Mouse (Mus musculus) brown adipose tissue, adult 24 weeks (tissue): ENCODE measurements around the gene Nemf. TPM values are rescaled to one million over a fixed set of nuclear protein-coding genes. Genes with fewer than 3 reads are reported as not detected.
A peak's percentile ranks its signal among the peaks of the same experiment; 100 is the strongest.
"Not testable (repeated sequence)": the region's sequence is repeated elsewhere in the genome, so short reads cannot be mapped to it uniquely, and the experiment has no call there.

Experiments
- H3K27ac ChIP-seq: fragments of 200-500 bp; replicated peaks from 2 replicates; pipeline ENCODE4 v1.5.1; 2012; ENCODE audit warnings: low read depth, mild to moderate bottlenecking, low read length
- H3K4me1 ChIP-seq: fragments of 200-500 bp; 2 replicates; pipeline ENCODE4 v1.6.1; 2012; ENCODE audit warnings: low read length, mixed read lengths; ENCODE audit not compliant: control insufficient read depth, insufficient read depth, insufficient read length
- H3K4me3 ChIP-seq: fragments of 200-500 bp; 2 replicates; pipeline ENCODE4 v1.5.1; 2012; ENCODE audit warnings: low read depth, mild to moderate bottlenecking, low read length, moderate library complexity; ENCODE audit not compliant: insufficient read depth
- polyA plus RNA-seq: library from polyadenylated mRNA; stranded (reverse); fragments of >200 nt; gene quantifications from 2 replicates; pipeline ENCODE4 v1.2.4, GENCODE M21; 2012; ENCODE audit not compliant: missing spikeins, insufficient read depth, insufficient read length

The Nemf gene
- 16.5 and 33.9 TPM in 2 replicates for polyA plus RNA-seq

DNA sequence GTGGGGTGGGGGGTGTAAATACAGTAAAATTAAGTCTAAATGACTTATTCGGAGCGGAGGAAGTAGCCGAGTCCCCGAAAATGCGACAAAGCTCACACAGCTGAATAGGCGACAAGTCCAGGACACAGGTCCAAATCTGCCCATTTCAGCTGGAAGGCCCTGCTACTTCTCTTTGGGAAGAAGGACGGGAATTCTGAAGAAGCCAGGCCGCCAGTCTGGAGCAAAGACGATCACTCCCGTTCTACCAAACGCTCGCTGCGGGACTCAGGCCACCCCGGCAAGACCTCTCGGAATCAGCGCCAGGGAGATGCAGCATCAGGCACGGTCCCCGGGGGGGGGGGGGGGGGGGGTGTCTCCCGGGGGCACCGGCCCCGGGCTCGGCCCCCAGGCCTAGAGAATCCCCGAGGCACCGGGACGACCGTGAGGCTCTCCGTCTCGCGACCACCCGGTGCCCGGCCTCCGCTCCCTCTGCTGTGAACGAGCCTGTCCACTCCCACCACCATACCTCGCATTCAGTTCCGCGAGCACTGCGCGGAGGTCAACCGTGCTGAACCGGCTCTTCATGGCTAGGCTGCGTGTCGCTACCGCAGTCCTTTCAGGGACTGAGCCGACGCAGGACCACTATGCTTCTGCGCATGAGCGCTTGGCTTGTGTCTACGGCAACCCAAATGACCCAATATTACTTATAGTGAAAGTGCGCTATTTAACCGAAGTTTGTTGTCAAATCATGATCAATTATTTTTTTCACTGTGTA, at the start of gene Nemf:
Nemf (minus strand) TSS at position 620 of the 754 bp plus-strand sequence.
- peak within 1 kb of the TSS; percentile 76 for H3K4me3 ChIP-seq

GRCm38 (mm10) chr12:69402594-69403167, 45.7 kb upstream of the Nemf start:
- Histone ChIP-seq H3K4me1 (no peaks in the 10 kb centered on the region), H3K27ac (no peak overlapping the region), H3K4me3 (no peak overlapping the region)

More for the DNA sequence above, at the start of gene Nemf:
- H3K4me1 ChIP-seq = no peaks in the 10 kb centered on the region
- peak within 1 kb of the TSS; percentile 79 for H3K27ac ChIP-seq

GRCm38 (mm10) chr12:69402100-69402499, 45.1 kb upstream of the Nemf start:
- H3K4me3 ChIP-seq = no peak overlapping the region
- H3K4me1 ChIP-seq = no peaks in the 10 kb centered on the region
- no peak overlapping the region for H3K27ac ChIP-seq

GRCm38 (mm10) chr12:69400871-69401286, 43.9 kb upstream of the Nemf start:
- Histone ChIP-seq H3K4me3 (no peak overlapping the region), H3K4me1 (no peaks in the 10 kb centered on the region), H3K27ac (no peak overlapping the region)

DNA sequence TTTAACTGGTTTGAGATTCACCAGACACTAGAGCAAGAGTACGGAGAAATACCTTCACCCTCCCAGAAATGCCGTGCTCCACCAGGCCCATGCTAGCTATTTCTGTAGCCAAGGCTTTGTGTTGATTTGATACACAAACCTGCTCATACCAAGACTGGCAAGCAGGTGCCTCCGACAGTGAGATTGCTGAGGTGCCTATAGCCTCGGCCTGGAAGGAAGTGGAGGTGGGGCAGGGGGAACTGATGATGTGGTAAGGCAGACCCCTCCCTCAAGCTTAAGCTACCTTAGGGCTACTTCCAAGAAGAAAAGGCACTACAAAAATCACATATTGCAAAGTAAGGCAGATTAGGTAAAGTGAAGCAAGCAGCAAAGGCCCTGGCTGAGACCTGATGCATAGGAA, 43.4 kb upstream of the Nemf start:
- Histone ChIP-seq H3K27ac (no peak overlapping the region), H3K4me1 (no peaks in the 10 kb centered on the region), H3K4me3 (no peak overlapping the region)

DNA sequence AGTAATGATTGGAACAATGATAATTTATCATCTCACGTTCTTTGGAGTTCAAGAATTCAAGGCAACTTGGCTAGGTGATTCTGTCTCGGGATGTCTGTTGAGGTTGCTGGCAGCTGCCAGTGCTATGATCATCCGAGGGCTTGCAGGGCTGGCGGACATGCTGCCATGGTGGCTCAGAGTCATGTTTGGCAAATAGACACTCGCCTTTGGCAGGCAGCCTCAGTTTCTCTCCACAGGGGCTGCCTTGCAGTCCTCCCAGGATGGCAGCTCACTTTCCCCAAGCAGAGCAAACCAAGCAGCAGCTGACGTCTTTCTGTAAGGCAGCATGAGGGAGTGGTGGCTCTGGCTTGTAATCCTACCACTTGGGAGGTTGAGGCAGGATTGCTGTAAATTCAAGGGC, 37.5 kb upstream of the Nemf start:
- Histone ChIP-seq H3K4me1 (peaks cover 6% of the 10 kb centered on the region; the same call in 1 of the 2 replicates), H3K4me3 (no peak overlapping the region), H3K27ac (no peak overlapping the region)

DNA sequence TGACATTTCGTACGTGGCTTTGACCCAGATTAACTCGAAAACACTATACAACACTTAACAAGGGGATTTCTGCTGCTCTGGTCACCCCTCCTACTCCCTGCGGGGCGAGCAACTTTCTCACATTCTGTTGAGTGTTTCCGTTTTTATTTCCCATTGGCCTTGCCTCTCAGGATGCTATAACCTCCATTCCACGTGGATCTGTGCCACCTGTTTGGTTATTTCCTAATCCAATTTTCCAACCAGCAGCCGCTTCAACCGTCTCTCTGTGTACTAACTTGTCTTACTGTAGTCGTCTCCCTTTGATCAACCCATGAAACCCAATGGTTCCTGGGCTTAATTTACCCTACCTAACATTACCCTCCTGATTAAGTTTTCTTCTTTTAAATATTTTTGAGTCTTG, 36.1 kb upstream of the Nemf start:
- peaks cover 6% of the 10 kb centered on the region; the same call in 1 of the 2 replicates for H3K4me1 ChIP-seq
- H3K4me3 ChIP-seq = no peak overlapping the region
- no peak overlapping the region for H3K27ac ChIP-seq

DNA sequence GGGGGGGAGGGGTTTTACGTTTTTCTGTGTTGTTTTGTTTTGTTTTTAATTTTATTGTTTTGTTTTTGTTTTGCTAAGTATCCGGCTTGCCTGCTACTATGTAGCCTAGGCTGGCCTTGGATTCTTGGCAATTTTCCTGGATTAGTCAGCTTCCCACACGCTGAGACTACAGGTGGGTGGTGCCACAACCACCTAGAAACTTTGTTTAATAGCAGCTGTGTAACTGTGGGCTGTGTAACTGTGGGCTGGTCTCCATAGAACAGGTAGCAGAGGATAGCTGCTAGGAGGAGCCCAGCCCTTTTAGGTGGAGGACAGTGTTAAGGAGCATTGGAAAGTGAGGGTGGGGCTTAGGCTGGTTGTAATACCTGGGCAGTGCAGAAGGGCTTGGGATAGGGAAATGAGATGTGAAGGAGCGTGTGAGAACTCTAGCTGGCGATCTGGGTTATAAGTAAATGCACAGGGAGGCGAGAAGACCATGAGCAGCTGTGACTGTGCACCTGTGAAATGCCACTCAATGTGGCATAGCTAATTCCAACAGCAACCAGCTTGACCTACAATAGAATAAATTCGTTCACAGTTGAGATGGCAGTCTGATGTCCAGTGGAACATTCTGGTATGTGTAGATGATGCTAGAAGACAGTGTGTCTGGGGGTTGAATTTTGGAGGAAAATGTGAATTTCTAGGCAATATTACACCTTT, 33.2 kb upstream of the Nemf start:
- peaks cover 6% of the 10 kb centered on the region; the same call in 1 of the 2 replicates for H3K4me1 ChIP-seq

GRCm38 (mm10) chr12:69389273-69389938, 32.4 kb upstream of the Nemf start:
- Histone ChIP-seq H3K4me3 (no peak overlapping the region), H3K4me1 (peaks cover 3% of the 10 kb centered on the region; the same call in 1 of the 2 replicates), H3K27ac (no peak overlapping the region)

More for the DNA sequence above, 33.2 kb upstream of the Nemf start:
- Histone ChIP-seq H3K4me3 (no peak overlapping the region), H3K27ac (no peak overlapping the region)

DNA sequence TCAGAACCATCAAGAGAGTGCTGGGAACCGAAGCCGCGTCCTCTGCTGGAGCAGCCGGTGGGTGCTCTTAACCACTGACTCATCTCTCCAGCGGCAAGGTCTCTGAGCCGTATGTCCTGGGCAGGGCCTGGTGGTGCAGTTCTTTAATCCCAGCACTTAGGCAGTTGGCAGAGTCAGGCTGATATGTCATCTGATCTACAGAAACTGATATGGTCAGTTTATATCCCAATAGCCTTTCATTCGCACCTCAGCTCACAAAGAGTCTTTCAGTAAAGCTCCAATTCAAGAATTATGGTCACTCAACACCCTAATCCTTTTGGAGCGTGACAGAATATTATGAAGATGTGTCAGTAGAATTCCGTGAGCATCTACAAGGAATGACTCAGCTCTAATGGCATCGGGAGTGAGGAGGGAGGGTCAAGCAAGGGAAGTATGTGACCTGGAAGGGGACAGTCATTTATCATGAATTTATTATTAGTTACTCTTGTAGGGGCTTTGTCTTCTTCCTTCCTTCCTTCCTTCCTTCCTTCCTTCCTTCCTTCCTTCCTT, 31.4 kb upstream of the Nemf start:
- Histone ChIP-seq H3K4me1 (peaks cover 3% of the 10 kb centered on the region; the same call in 1 of the 2 replicates), H3K27ac (no peak overlapping the region), H3K4me3 (no peak overlapping the region)

DNA sequence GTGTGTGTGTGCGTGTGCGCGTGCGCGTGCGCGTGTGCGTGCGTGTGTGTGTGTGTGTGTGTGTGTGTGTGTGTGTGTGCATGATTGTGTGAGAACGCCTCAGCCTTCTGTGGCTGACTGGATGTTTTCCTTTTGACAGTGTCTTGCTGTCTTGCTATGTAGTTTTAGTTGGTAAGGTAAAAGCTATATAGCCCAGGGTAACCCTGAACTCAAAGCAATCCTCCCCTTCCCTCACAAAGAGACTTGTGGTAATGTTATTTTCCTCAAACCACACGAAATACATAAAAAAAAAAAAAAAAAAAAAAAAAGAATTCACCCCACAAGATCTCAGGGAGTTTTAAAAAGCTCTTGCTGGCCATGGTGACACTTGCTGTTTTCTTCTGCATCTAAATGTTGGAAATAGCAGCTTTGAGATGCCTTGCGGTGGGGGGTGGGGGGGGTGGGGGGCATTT, 29.3 kb upstream of the Nemf start:
- not testable (repeated sequence) for H3K4me3 ChIP-seq, H3K4me1 ChIP-seq, H3K27ac ChIP-seq

DNA sequence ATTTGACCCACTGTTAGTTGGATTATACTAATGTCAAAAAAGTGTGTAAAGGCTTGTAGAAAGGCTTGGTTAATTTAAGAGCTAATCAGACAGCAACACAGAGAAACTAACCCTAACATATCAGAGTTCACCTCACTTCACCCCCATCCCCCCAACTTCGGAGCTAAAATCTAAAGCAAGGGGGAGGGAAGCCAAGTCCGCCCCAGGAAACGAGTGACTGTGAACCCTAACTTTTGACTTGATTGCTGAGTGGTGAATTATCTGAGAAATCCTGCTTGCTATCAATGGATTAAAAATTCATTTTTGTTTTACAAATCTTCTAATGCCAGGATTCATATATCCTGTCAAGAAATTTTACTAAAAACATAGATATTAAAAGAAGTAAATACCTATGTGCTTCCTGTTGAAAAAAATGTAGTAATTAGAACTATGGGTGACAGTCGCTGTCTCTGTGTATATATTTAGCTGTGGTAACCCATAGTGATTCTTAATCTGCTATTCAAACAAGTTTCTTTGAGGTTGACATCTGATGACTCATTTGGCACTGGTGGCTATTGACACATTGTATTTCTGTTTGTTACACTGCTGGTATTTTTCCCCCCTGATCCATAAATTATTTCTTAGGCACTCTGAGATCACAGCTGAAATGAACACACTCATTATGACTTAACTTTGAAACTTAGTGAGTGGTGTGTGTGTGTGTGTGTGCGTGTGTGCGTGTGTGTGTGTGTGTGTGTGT, 28.7 kb upstream of the Nemf start:
- no peak overlapping the region for H3K27ac ChIP-seq
- no peak overlapping the region for H3K4me3 ChIP-seq
- peaks cover 3% of the 10 kb centered on the region; the same call in 1 of the 2 replicates for H3K4me1 ChIP-seq

DNA sequence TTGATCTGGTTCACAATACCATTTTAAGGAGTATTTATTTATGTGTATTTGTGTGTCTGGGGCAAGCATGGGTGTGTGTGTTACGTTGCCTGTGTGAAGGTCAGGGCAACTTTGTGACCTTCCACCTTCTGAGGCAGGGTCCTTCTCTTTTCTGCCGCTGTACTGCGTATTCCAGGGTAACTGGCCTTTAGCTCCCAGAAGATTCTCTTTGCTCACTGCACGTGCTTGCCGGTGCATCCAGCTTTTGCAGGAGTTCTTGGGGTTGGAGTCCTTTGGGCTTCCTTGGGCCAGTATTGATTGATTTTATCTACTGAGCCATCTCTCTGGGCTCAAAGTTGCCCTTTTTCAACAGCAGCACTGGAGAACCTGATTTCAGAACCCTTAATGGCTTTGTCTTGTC, 27.6 kb upstream of the Nemf start:
- Histone ChIP-seq H3K4me3 (no peak overlapping the region), H3K4me1 (no peaks in the 10 kb centered on the region), H3K27ac (no peak overlapping the region)

DNA sequence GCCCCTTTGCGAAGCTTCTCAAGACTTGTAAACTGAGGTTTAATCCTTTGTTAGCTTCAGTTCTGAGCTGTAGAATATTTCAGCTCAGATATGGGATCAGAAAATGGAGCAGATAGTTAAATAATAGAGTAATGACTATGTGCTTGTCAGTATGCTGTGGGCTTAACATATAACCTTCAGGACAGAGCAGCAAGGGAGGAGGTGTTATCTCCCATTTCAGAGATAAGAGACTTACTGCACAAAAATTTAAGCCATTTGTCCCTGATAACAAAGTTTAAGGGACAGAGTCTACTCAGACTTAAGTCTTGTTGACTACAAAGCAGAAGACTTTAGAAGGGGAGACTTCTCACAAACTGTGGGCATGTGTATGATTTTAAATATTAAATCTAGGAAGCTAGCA, 25.9 kb upstream of the Nemf start:
- H3K4me3 ChIP-seq = no peak overlapping the region
- H3K27ac ChIP-seq = no peak overlapping the region
- no peaks in the 10 kb centered on the region for H3K4me1 ChIP-seq
